Comparison of ENCODE assay signal across 25 mouse cellular contexts in the genomic region with DNA sequence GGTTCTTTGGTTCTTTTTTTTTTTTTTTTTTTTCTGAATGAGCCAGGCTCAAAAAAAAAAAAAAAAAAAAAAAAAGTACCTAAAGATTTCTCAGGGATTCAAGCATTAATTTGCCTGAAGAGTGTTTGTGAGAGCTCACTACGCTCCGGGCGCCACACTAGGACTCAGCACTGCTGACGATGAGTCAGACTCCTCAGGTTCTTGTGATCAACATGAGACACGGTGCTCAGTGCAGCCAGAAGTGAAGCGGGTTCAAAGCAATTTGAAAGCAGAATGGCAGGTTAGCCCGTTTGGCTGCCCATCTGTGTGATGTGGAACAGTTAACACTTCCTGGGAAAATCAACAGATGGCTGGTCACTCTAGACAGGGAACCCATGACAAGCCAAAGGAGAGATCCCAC.
DNase-seq lines count a peak whose midpoint lies in the region; ATAC-seq and TF ChIP-seq lines count a peak whose summit lies in the region.
"Had no signal": no experiment of that assay in that cellular context is flagged by ENCODE, and none has a peak within 500 bp of the region (broad histone marks: within the 10 kb centered on the region; RNA-seq: fewer than 3 reads in every experiment).

No protein-coding gene starts in this region.

- no peak for ATAC-seq in hindbrain, embryonic 12.5 days (ENCODE audit: low FRiP score)
- ATAC-seq: forebrain, embryonic 15.5 days; hindbrain, embryonic 16.5 days; Patski had no signal

- no peak overlapping the region for H3K9ac ChIP-seq in hindbrain, embryonic 12.5 days
- H3K9ac ChIP-seq: embryonic facial prominence, embryonic 13.5 days; forebrain, embryonic 12.5 days; forebrain, embryonic 15.5 days; hindbrain, embryonic 13.5 days had no signal

- no peak for TF ChIP-seq CTCF in left cerebral cortex, adult 2 months (IDR thresholded peaks at IDR 0.05)

- H3K4me3 ChIP-seq in left cerebral cortex, adult 2 months: no peak overlapping the region
- H3K4me3 ChIP-seq in hindbrain, embryonic 12.5 days: no peak overlapping the region
- H3K4me3 ChIP-seq: embryonic facial prominence, embryonic 10.5 days; embryonic facial prominence, embryonic 13.5 days; erythroblast, embryonic 14.5 days; forebrain, embryonic 12.5 days; forebrain, embryonic 15.5 days; gastrocnemius, adult 2 months; hindbrain, embryonic 13.5 days had no signal

- no peaks in the 10 kb centered on the region for H3K9me3 ChIP-seq in hindbrain, embryonic 12.5 days (replicated peaks)
- H3K9me3 ChIP-seq: forebrain, embryonic 15.5 days had no signal

- H3K27ac ChIP-seq in left cerebral cortex, adult 2 months: peak overlapping the region; percentile 79
- no peak overlapping the region for H3K27ac ChIP-seq in hindbrain, embryonic 12.5 days
- H3K27ac ChIP-seq: embryonic facial prominence, embryonic 10.5 days; embryonic facial prominence, embryonic 13.5 days; forebrain, embryonic 12.5 days; forebrain, embryonic 15.5 days; gastrocnemius, adult 2 months; hindbrain, embryonic 13.5 days had no signal

- no peak for DNase-seq in left cerebral cortex, adult 2 months (ENCODE audit: extremely low spot score in 1 of 2, low spot score in 2 of 2)
- no peak for DNase-seq in left cerebral cortex, postnatal 10 days (ENCODE audit: extremely low spot score in 1 of 2, low spot score in 2 of 2)
- peak; percentile 19 for DNase-seq in 3134 (ENCODE audit: extremely low read depth, insufficient read length, low spot score)
- peak; percentile 52 for DNase-seq in NIH3T3 (ENCODE audit: low read depth)
- no peak for DNase-seq in thymus, postnatal 14 days
- DNase-seq: adrenal gland, postnatal 10 days; adrenal gland, postnatal 36 days; cerebellum, adult 11-12 months; cerebellum, adult 8-10 months; cerebellum, postnatal 10 days; cerebellum, postnatal 36 days; embryo, embryonic 11 days; gastrocnemius, adult 2 months; gastrocnemius, postnatal 14 days; heart, adult 11 months had no signal

- H3K36me3 ChIP-seq in hindbrain, embryonic 12.5 days: peaks cover 39% of the 10 kb centered on the region
- H3K36me3 ChIP-seq: embryonic facial prominence, embryonic 10.5 days; embryonic facial prominence, embryonic 13.5 days had no signal

- no peak overlapping the region for H3K4me2 ChIP-seq in hindbrain, embryonic 12.5 days (replicated peaks)
- H3K4me2 ChIP-seq: embryonic facial prominence, embryonic 13.5 days; forebrain, embryonic 12.5 days; forebrain, embryonic 15.5 days; heart, embryonic 11.5 days; hindbrain, embryonic 13.5 days had no signal

- 92% methylated on average over 7 of the region's 7 CpGs for WGBS in hindbrain, embryonic 12.5 days

- H3K27me3 ChIP-seq in hindbrain, embryonic 12.5 days: no peaks in the 10 kb centered on the region
- H3K27me3 ChIP-seq: embryonic facial prominence, embryonic 13.5 days; forebrain, embryonic 12.5 days; forebrain, embryonic 15.5 days; hindbrain, embryonic 13.5 days had no signal

- no peaks in the 10 kb centered on the region for H3K4me1 ChIP-seq in hindbrain, embryonic 12.5 days
- H3K4me1 ChIP-seq: embryonic facial prominence, embryonic 10.5 days; embryonic facial prominence, embryonic 13.5 days; forebrain, embryonic 12.5 days; forebrain, embryonic 15.5 days; hindbrain, embryonic 13.5 days had no signal

- intact Hi-C loops in left cerebral cortex, adult 2 months (cut with DNase I): no loop called here
- intact Hi-C loops in left cerebral cortex, postnatal 10 days (cut with DNase I): no loop called here

Comparison
In these comparisons a context has a peak if more than half of its experiments do, and no peak if none do; other contexts are left out.
1. DNase-seq: peak in 3134 (single experiment) and NIH3T3 (single experiment); none in left cerebral cortex, adult 2 months (0 of 2), left cerebral cortex, postnatal 10 days (0 of 2) and thymus, postnatal 14 days (single experiment).